Mouse (Mus musculus): Measurements from ENCODE around the gene Sh3bp4. TPM values are rescaled to one million over a fixed set of nuclear protein-coding genes. Genes with fewer than 3 reads are reported as not detected.

Gene Sh3bp4
- polyA plus RNA-seq, 1 experiment from 2014 or later: 7.6 TPM

DNA sequence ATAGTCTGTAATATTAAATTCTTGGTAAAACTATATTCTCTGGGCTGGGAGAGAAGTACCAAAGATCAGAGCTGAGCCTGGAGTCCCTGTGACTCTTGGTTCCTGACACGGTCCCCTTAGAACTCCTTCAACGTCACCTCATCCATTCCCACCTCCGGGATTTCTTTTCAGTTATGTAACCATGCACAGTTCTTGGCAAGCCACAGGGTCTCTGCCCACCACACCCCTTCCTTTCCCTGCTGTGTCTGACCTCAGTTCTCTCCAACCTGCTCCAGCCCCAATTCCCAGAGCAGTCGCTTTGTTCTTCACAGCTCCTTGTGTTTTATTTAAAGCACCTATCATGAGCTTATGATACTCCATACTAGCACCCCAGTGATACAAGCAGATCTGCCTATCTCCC lies 7.2 kb upstream of the Sh3bp4 start:
- ATAC-seq (ENCODE audit: low FRiP score, low TSS enrichment): no peak
- 79% methylated on average over 4 of the region's 4 CpGs for WGBS
- no peaks in the 10 kb centered on the region for H3K27me3 ChIP-seq (ENCODE audit: control insufficient read depth, insufficient read depth, low read length)

DNA sequence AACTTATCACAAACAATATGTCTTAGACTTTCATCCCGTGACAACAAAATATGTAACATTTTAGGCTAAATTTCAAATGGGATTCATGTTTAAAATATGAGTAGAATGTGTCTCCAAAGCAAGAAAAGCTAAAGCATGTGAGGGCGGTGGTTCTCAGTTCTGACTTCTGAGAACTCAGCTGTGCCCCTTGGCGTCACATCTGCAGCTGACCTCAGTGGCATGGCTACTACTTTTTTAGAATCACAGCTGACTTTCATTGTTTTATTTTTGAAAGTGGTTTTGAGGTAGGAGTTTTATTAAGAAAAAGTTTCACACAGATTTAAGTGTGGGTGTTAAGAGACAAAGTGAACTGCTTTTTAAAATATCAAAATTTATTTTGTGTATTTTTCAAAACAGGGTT lies 6.4 kb upstream of the Sh3bp4 start:
- H3K9me3 ChIP-seq (ENCODE audit: control insufficient read depth, low read length): no peaks in the 10 kb centered on the region
- no peaks in the 10 kb centered on the region for H3K27me3 ChIP-seq (ENCODE audit: control insufficient read depth, insufficient read depth, low read length)
- TF ChIP-seq CTCF (IDR thresholded peaks at IDR 0.05; ENCODE audit: low read depth): no peak
- TF ChIP-seq EP300 (optimal IDR thresholded peaks at IDR 0.05): no peak
- 0 out of 2 replicates have a peak, but pooled peaks cover under 1% of the 10 kb centered on the region for H3K4me1 ChIP-seq (replicated peaks; ENCODE audit: control insufficient read depth, insufficient read depth)
- H3K4me3 ChIP-seq (ENCODE audit: low read depth, low read length): no peak overlapping the region
- H3K9ac ChIP-seq (ENCODE audit: low read length): no peak overlapping the region
- no peak overlapping the region for H3K4me2 ChIP-seq (replicated peaks; ENCODE audit: low read depth)
- WGBS: 67% methylated on average over 3 of the region's 3 CpGs
- no peaks in the 10 kb centered on the region for H3K36me3 ChIP-seq (ENCODE audit: control insufficient read depth, insufficient read depth, low read length)
- DNase-seq (ENCODE audit: low spot score): no peak
- ATAC-seq (ENCODE audit: low FRiP score, low TSS enrichment): no peak
- no peak overlapping the region for H3K27ac ChIP-seq (replicated peaks)

More for the DNA sequence above, 7.2 kb upstream of the Sh3bp4 start:
- Histone ChIP-seq H3K27ac (replicated peaks) (no peak overlapping the region), H3K36me3 (ENCODE audit: control insufficient read depth, insufficient read depth, low read length) (no peaks in the 10 kb centered on the region), H3K9me3 (ENCODE audit: control insufficient read depth, low read length) (no peaks in the 10 kb centered on the region), H3K9ac (ENCODE audit: low read length) (no peak overlapping the region), H3K4me1 (replicated peaks; ENCODE audit: control insufficient read depth, insufficient read depth) (no peaks in the 10 kb centered on the region), H3K4me2 (replicated peaks; ENCODE audit: low read depth) (no peak overlapping the region), H3K4me3 (ENCODE audit: low read depth, low read length) (no peak overlapping the region)
- DNase-seq (ENCODE audit: low spot score): no peak
- TF ChIP-seq CTCF (IDR thresholded peaks at IDR 0.05; ENCODE audit: low read depth) (no peak), EP300 (optimal IDR thresholded peaks at IDR 0.05) (no peak)

DNA sequence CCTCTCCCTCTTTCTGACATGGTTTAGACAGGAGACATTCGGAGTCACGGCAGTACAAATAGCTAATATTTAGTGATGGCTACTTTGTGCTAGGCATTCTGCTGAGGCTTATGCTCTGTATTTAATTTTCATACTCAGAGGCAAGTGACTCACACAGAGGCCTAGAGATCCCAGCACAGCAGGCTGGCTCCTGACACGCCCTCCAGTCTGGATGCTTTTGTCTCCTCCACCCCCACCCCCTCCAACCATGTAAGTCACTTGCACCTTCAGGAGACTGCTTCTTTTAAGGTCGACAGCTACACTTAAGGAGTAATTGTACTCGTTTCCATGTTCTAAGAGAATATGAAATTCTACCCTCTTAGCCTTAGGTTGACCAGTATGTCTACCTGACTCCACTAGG lies 1.4 kb upstream of the Sh3bp4 start:
- ATAC-seq (ENCODE audit: low FRiP score, low TSS enrichment) (no peak), DNase-seq (ENCODE audit: low spot score) (no peak)
- H3K36me3 ChIP-seq (ENCODE audit: control insufficient read depth, insufficient read depth, low read length): no peaks in the 10 kb centered on the region
- no peak overlapping the region for H3K9ac ChIP-seq (ENCODE audit: low read length)
- H3K4me3 ChIP-seq (ENCODE audit: low read depth, low read length): no peak overlapping the region
- 57% methylated on average over 5 of the region's 5 CpGs for WGBS
- peak overlapping the region; percentile 92; the same call in 1 of the 2 replicates for H3K27ac ChIP-seq (replicated peaks)
- no peaks in the 10 kb centered on the region for H3K27me3 ChIP-seq (ENCODE audit: control insufficient read depth, insufficient read depth, low read length)
- 0 out of 2 replicates have a peak, but pooled peaks cover 9% of the 10 kb centered on the region for H3K4me1 ChIP-seq (replicated peaks; ENCODE audit: control insufficient read depth, insufficient read depth)
- TF ChIP-seq CTCF (IDR thresholded peaks at IDR 0.05; ENCODE audit: low read depth) (no peak), EP300 (optimal IDR thresholded peaks at IDR 0.05) (no peak)
- no peaks in the 10 kb centered on the region for H3K9me3 ChIP-seq (ENCODE audit: control insufficient read depth, low read length)
- no peak overlapping the region for H3K4me2 ChIP-seq (replicated peaks; ENCODE audit: low read depth)

DNA sequence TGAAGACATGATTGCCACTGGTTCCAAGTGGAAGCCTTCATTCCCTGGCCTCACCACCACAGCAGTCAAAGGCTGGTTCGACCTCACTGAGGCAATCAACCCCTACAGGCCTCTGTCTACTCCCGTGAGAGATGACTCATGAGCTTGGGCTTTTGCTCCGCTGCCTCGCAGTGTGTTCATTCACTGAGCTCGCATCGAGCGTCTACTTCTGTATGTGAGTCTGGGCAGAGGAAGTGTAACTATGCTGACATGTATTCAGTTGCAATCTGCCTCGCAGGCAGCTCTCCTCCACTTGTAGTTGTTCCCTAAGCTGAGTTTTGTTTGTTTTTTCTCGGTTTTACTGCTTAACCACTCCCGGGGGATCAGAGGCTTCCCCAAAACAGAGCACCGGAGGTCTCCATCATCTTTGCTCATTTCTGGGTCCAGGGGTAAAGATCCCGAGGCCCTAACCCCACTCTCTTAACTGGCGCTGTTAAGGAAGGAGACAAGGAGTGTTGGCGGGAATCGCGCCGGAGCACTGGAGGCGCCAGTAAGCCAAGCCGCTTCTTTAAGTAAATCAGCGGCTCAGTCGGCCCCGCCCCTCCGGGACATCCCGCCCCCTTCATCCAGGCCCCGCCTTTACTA lies 624 bp upstream of the Sh3bp4 start:
- H3K4me3 ChIP-seq (ENCODE audit: low read depth, low read length): peak overlapping the region; percentile 33
- H3K27ac ChIP-seq (replicated peaks): peak overlapping the region; percentile 92
- peak; percentile 62 for ATAC-seq (ENCODE audit: low FRiP score, low TSS enrichment)
- DNase-seq (ENCODE audit: low spot score): peak; percentile 63
- no peaks in the 10 kb centered on the region for H3K9me3 ChIP-seq (ENCODE audit: control insufficient read depth, low read length)
- peak overlapping the region; percentile 41; the same call in 1 of the 2 replicates for H3K9ac ChIP-seq (ENCODE audit: low read length)
- no peaks in the 10 kb centered on the region for H3K27me3 ChIP-seq (ENCODE audit: control insufficient read depth, insufficient read depth, low read length)
- TF ChIP-seq EP300 (optimal IDR thresholded peaks at IDR 0.05) (no peak), CTCF (IDR thresholded peaks at IDR 0.05; ENCODE audit: low read depth) (peak; percentile 28; the same call in 1 of the 2 replicates)
- 0 out of 2 replicates have a peak, but pooled peaks cover 9% of the 10 kb centered on the region for H3K4me1 ChIP-seq (replicated peaks; ENCODE audit: control insufficient read depth, insufficient read depth)
- peak overlapping the region; percentile 83 for H3K4me2 ChIP-seq (replicated peaks; ENCODE audit: low read depth)
- WGBS: under 1% methylated on average over 25 of the region's 25 CpGs
- H3K36me3 ChIP-seq (ENCODE audit: control insufficient read depth, insufficient read depth, low read length): no peaks in the 10 kb centered on the region

DNA sequence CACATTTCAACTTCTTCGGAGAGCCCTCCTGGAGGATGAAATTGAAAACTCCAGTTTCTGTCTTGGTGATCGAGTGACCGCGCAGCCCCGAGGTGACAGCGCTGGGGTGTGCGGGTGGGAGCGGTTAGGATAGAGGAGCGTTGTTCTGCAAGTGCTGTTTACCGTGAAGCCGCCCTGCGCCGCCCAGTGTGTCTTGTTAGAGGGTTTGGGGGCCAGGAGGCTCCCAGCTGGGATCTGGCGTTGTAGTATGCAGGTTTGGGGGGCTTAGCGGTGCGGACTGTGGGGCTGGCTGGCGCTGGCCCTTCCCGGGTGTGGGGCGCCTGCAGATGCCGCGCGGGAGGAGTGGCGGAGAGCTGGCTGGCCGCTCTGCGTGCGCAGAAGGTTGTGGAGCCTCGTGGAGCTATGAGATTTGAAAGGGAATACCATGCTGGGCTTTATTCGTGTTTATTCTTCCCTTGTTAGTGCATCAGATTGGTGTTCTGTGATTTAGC lies 701 bp downstream of the Sh3bp4 start:
- no peak for TF ChIP-seq EP300 (optimal IDR thresholded peaks at IDR 0.05)
- no peak for TF ChIP-seq CTCF (IDR thresholded peaks at IDR 0.05; ENCODE audit: low read depth)
- ATAC-seq (ENCODE audit: low FRiP score, low TSS enrichment): no peak

More for the DNA sequence above, 701 bp downstream of the Sh3bp4 start:
- WGBS: under 1% methylated on average over 28 of the region's 28 CpGs
- Histone ChIP-seq H3K4me2 (replicated peaks; ENCODE audit: low read depth) (peak overlapping the region; percentile 83), H3K27ac (replicated peaks) (peak overlapping the region; percentile 89), H3K4me1 (replicated peaks; ENCODE audit: control insufficient read depth, insufficient read depth) (0 out of 2 replicates have a peak, but pooled peaks cover 9% of the 10 kb centered on the region), H3K36me3 (ENCODE audit: control insufficient read depth, insufficient read depth, low read length) (no peaks in the 10 kb centered on the region), H3K9ac (ENCODE audit: low read length) (peak overlapping the region; percentile 87), H3K27me3 (ENCODE audit: control insufficient read depth, insufficient read depth, low read length) (no peaks in the 10 kb centered on the region), H3K4me3 (ENCODE audit: low read depth, low read length) (peak overlapping the region; percentile 90), H3K9me3 (ENCODE audit: control insufficient read depth, low read length) (no peaks in the 10 kb centered on the region)
- peak; percentile 59 for DNase-seq (ENCODE audit: low spot score)

Data from stomach, postnatal 0 days (tissue).